Mouse (Mus musculus) adrenal gland, postnatal 36 days (tissue): ENCODE measurements at regions not wholly inside any gene's neighbourhood (a gene's known extent, or its start where the extent isn't known, plus 50 kb on each side); places are given as distances from the start of the nearest gene placed in this dataset.
"Not testable (repeated sequence)": the region's sequence is repeated elsewhere in the genome, so short reads cannot be mapped to it uniquely, and the experiment has no call there.

Source experiments
- DNase-seq, 2 experiments: peaks; one replicate each; pipeline ENCODE4 v3.0.0; 2021; ENCODE audit warnings: mixed read lengths in 1 of 2

GRCm38 (mm10) chr14:73453164-73453563, 56.7 kb upstream of the Med4 start:
- peak; percentile 60 to 74 for DNase-seq

- no peak for DNase-seq
Measured at GRCm38 (mm10) chr14:73452321-73453082, 57.3 kb upstream of the Med4 start.

- no peak for DNase-seq
Measured at GRCm38 (mm10) chr14:73451291-73452045, 58.4 kb upstream of the Med4 start.

- peak; percentile 21 to 29 for DNase-seq
Measured at GRCm38 (mm10) chr14:73449901-73450495, 59.8 kb upstream of the Med4 start.

GRCm38 (mm10) chr14:73449111-73449510, 60.7 kb upstream of the Med4 start:
- DNase-seq: no peak

- no peak for DNase-seq
Measured at GRCm38 (mm10) chr14:73445508-73446256, 60.6 kb upstream of the Itm2b start.

GRCm38 (mm10) chr14:73444733-73445132, 59.6 kb upstream of the Itm2b start:
- DNase-seq: no peak

- DNase-seq: no peak
Measured at GRCm38 (mm10) chr14:73441951-73442716, 57.0 kb upstream of the Itm2b start.

- DNase-seq: not testable (repeated sequence)
Measured at GRCm38 (mm10) chr14:73441206-73441950, 56.3 kb upstream of the Itm2b start.

- DNase-seq: no peak
Measured at GRCm38 (mm10) chr14:73439802-73440309, 54.8 kb upstream of the Itm2b start.

- no peak for DNase-seq
Measured at GRCm38 (mm10) chr14:73435839-73436238, 50.8 kb upstream of the Itm2b start.
